Mouse (Mus musculus) heart, embryonic 14.5 days (tissue): Measurements from ENCODE around the gene Hoxa4. TPM values are rescaled to one million over a fixed set of nuclear protein-coding genes. Genes with fewer than 3 reads are reported as not detected.

ENCODE experiments used
- ATAC-seq: fragments of 200-750 bp; cut with Nextera tagmentation; 2 replicates; pipeline ENCODE4 v1.8.0; 2017; ENCODE audit warnings: low read depth, moderate TSS enrichment; ENCODE audit not compliant: insufficient number of reproducible peaks, insufficient read depth, low FRiP score
- H3K27ac ChIP-seq, 2 experiments: fragments of 200-500 bp in 1 of 2; fragments of 300-500 bp in 1 of 2; sonication (generic) in 1 of 2; replicated peaks in 1 of 2; 2 replicates each; pipeline ENCODE4 v1.5.1; 2012 to 2014; ENCODE audit warnings: low read depth in 2 of 2, low read length in 2 of 2, control low read depth in 1 of 2, mild to moderate bottlenecking in 1 of 2, mixed read lengths in 1 of 2; ENCODE audit not compliant: control insufficient read depth in 1 of 2, insufficient read depth in 1 of 2
- H3K27me3 ChIP-seq: fragments of 300-500 bp; sonication (generic); 2 replicates; pipeline ENCODE4 v1.6.1; 2014; ENCODE audit warnings: mild to moderate bottlenecking, low read length, control low read depth; ENCODE audit not compliant: control insufficient read depth, insufficient read depth
- H3K36me3 ChIP-seq: fragments of 300-500 bp; sonication (generic); 2 replicates; pipeline ENCODE4 v1.6.1; 2014; ENCODE audit warnings: mild to moderate bottlenecking, control low read depth, low read length, mixed read lengths; ENCODE audit not compliant: control insufficient read depth, insufficient read depth
- H3K4me1 ChIP-seq, 2 experiments: fragments of 200-500 bp in 1 of 2; fragments of 300-500 bp in 1 of 2; sonication (generic) in 1 of 2; 2 replicates each; pipeline ENCODE4 v1.6.1; 2012 to 2014; ENCODE audit warnings: low read length in 2 of 2, control low read depth in 1 of 2, mixed read lengths in 1 of 2; ENCODE audit not compliant: control insufficient read depth in 2 of 2, insufficient read depth in 2 of 2
- H3K4me2 ChIP-seq: fragments of 300-500 bp; sonication (generic); 2 replicates; pipeline ENCODE4 v1.6.1; 2014; ENCODE audit warnings: mild to moderate bottlenecking, low read length
- H3K4me3 ChIP-seq, 2 experiments: fragments of 200-500 bp in 1 of 2; fragments of 300-500 bp in 1 of 2; sonication (generic) in 1 of 2; 2 replicates each; pipeline ENCODE4 v1.5.1; 2012 to 2014; ENCODE audit warnings: low read length in 2 of 2, mild to moderate bottlenecking in 2 of 2, control low read depth in 1 of 2, low read depth in 1 of 2, moderate library complexity in 1 of 2; ENCODE audit not compliant: control insufficient read depth in 1 of 2, insufficient read depth in 1 of 2
- H3K9ac ChIP-seq: fragments of 300-500 bp; sonication (generic); 2 replicates; pipeline ENCODE4 v1.6.1; 2014; ENCODE audit warnings: mild to moderate bottlenecking, low read length
- H3K9me3 ChIP-seq: fragments of 300-500 bp; sonication (generic); 2 replicates; pipeline ENCODE4 v1.6.1; 2016; ENCODE audit warnings: low read length, control low read depth; ENCODE audit not compliant: control insufficient read depth
- WGBS: fragments of 180-500 bp; shearing (Covaris S2); extraction: QIAGEN DNeasy Blood & Tissue Kit; methylation state at CpG from one replicate; pipeline ENCODE4 v1.1.7; 2014; 5-methylcytosine and 5-hydroxymethylcytosine counted together
- polyA plus RNA-seq: library from polyadenylated mRNA; unstranded; fragments of >200 nt; fragmentation: Nextera tagmentation; extraction: Ambion mirVana; gene quantifications from 2 replicates; pipeline ENCODE4 v1.2.1, GENCODE M21; 2014

The Hoxa4 gene
- 0.32 and 0.36 TPM in 2 replicates for polyA plus RNA-seq

- Histone ChIP-seq H3K9me3 (no peaks in the 10 kb centered on the region), H3K36me3 (no peaks in the 10 kb centered on the region), H3K9ac (peak within 1 kb of the TSS; percentile 31), H3K4me1 (peaks cover 5 to 7% of the 10 kb centered on the region in 2 experiments; a peak in 3 of 4 replicates), H3K27me3 (peaks cover 99% of the 10 kb centered on the region), H3K27ac (no peak within 1 kb of the TSS), H3K4me3 (peak within 1 kb of the TSS; percentile 48 to 60), H3K4me2 (peak within 1 kb of the TSS; percentile 75)
- 3% methylated on average over 72 of the region's 102 CpGs for WGBS
- no peak for ATAC-seq
Measured at GRCm38 (mm10) chr6:52190906-52191810, at the start of gene Hoxa4. TSS of gene Hoxa4 (minus strand) at chr6:52191753.

- no peak; the same call in 1 of the 2 replicates for ATAC-seq
- H3K9me3 ChIP-seq: no peaks in the 10 kb centered on the region
- no peak overlapping the region for H3K4me2 ChIP-seq
- H3K27ac ChIP-seq: no peak overlapping the region
- H3K9ac ChIP-seq: no peak overlapping the region
- no peak overlapping the region for H3K4me3 ChIP-seq
- H3K27me3 ChIP-seq: peaks cover 99% of the 10 kb centered on the region
- peaks cover 3 to 6% of the 10 kb centered on the region in 2 experiments; a peak in 2 of 4 replicates for H3K4me1 ChIP-seq
- WGBS: 4% methylated on average over 9 of the region's 9 CpGs
- H3K36me3 ChIP-seq: no peaks in the 10 kb centered on the region
Measured at GRCm38 (mm10) chr6:52241001-52241621, 49.6 kb upstream of the Hoxa4 start.

GRCm38 (mm10) chr6:52240389-52241000 is 48.9 kb upstream of the Hoxa4 start, which contains the start of gene Hoxa10:
TSS of gene Hoxa10 (minus strand) at chr6:52240854.
- Histone ChIP-seq H3K4me1 (peaks cover 3 to 6% of the 10 kb centered on the region in 2 experiments; a peak in 2 of 4 replicates), H3K9me3 (no peaks in the 10 kb centered on the region), H3K4me2 (peak within 1 kb of the TSS; percentile 47), H3K27ac (no peak within 1 kb of the TSS), H3K9ac (no peak within 1 kb of the TSS), H3K27me3 (peaks cover 99% of the 10 kb centered on the region), H3K4me3 (peak within 1 kb of the TSS; percentile 10 to 15; a peak in 2 of 4 replicates), H3K36me3 (no peaks in the 10 kb centered on the region)
- WGBS: under 1% methylated on average over 35 of the region's 35 CpGs
- no peak for ATAC-seq

- no peaks in the 10 kb centered on the region for H3K36me3 ChIP-seq
- no peak for ATAC-seq
- WGBS: 3% methylated on average over 30 of the region's 30 CpGs
Measured at GRCm38 (mm10) chr6:52239625-52240388, 48.3 kb upstream of the Hoxa4 start.

GRCm38 (mm10) chr6:52238976-52239375 is 47.4 kb upstream of the Hoxa4 start:
- Histone ChIP-seq H3K27ac (no peak overlapping the region), H3K4me1 (peaks cover 0 to 3% of the 10 kb centered on the region in 2 experiments; a peak in 2 of 4 replicates), H3K4me2 (no peak overlapping the region), H3K36me3 (no peaks in the 10 kb centered on the region), H3K9me3 (no peaks in the 10 kb centered on the region), H3K9ac (no peak overlapping the region), H3K27me3 (peaks cover 100% of the 10 kb centered on the region), H3K4me3 (no peak overlapping the region)
- no peak for ATAC-seq
- WGBS: 3% methylated on average over 7 of the region's 7 CpGs

More at GRCm38 (mm10) chr6:52239625-52240388, 48.3 kb upstream of the Hoxa4 start:
- H3K4me3 ChIP-seq: peak overlapping the region; percentile 10 to 15; a peak in 2 of 4 replicates
- H3K4me1 ChIP-seq: peaks cover under 1 to 3% of the 10 kb centered on the region in 2 experiments; a peak in 2 of 4 replicates
- H3K9me3 ChIP-seq: no peaks in the 10 kb centered on the region
- no peak overlapping the region for H3K9ac ChIP-seq
- peaks cover 99% of the 10 kb centered on the region for H3K27me3 ChIP-seq
- peak overlapping the region; percentile 47 for H3K4me2 ChIP-seq
- H3K27ac ChIP-seq: no peak overlapping the region

- no peak overlapping the region for H3K4me2 ChIP-seq
- H3K9ac ChIP-seq: no peak overlapping the region
- no peak for ATAC-seq
Measured at GRCm38 (mm10) chr6:52238155-52238545, 46.6 kb upstream of the Hoxa4 start.

More at GRCm38 (mm10) chr6:52238155-52238545, 46.6 kb upstream of the Hoxa4 start:
- 5% methylated on average over 7 of the region's 7 CpGs for WGBS
- Histone ChIP-seq H3K27me3 (peaks cover 100% of the 10 kb centered on the region), H3K4me1 (peaks cover 0 to 3% of the 10 kb centered on the region in 2 experiments; a peak in 2 of 4 replicates), H3K27ac (no peak overlapping the region), H3K9me3 (no peaks in the 10 kb centered on the region), H3K4me3 (no peak overlapping the region), H3K36me3 (no peaks in the 10 kb centered on the region)
